Mouse (Mus musculus) MEL (cell line): ENCODE results near the gene Rom1.

ENCODE experiments used
- CHD1 ChIP-seq: IDR thresholded peaks from 2 replicates; pipeline ENCODE4 v1.6.1; 2012; ENCODE audit warnings: low read depth, mild to moderate bottlenecking, inconsistent platforms, low read length, improper control_type of control experiment
- CHD2 ChIP-seq: IDR thresholded peaks from 2 replicates; pipeline ENCODE4 v1.6.1; 2011; ENCODE audit warnings: low read length, improper control_type of control experiment
- EP300 ChIP-seq, 2 experiments: IDR thresholded peaks; 2 replicates each; pipeline ENCODE4 v1.6.1; 2011; ENCODE audit warnings: improper control_type of control experiment in 2 of 2, low read length in 2 of 2, low read depth in 1 of 2, mild to moderate bottlenecking in 1 of 2
- MAX ChIP-seq: IDR thresholded peaks from 2 replicates; pipeline ENCODE4 v1.6.1; 2011; ENCODE audit warnings: low read length, improper control_type of control experiment
- MAZ ChIP-seq: IDR thresholded peaks from 2 replicates; pipeline ENCODE4 v1.6.1; 2012; ENCODE audit warnings: low read depth, mild to moderate bottlenecking, inconsistent platforms, low read length, improper control_type of control experiment
- MEF2A ChIP-seq: IDR thresholded peaks from 2 replicates; pipeline ENCODE4 v1.6.1; 2014; ENCODE audit warnings: low read depth, mild to moderate bottlenecking, inconsistent platforms, low read length, improper control_type of control experiment; ENCODE audit not compliant: poor library complexity, insufficient replicate concordance, severe bottlenecking; ENCODE audit errors: extremely low read depth
- TAL1 ChIP-seq: IDR thresholded peaks from 2 replicates; pipeline ENCODE4 v1.6.1; 2012; ENCODE audit warnings: mild to moderate bottlenecking, inconsistent platforms, low read length, moderate library complexity, mixed read lengths

- no peak for TF ChIP-seq CHD2
- TF ChIP-seq MEF2A: no peak
- no peak for TF ChIP-seq CHD1
- TF ChIP-seq MAX: no peak
- TF ChIP-seq EP300 (IDR thresholded peaks at IDR 0.05; ENCODE audit: low read depth in 1 of 2, low read length in 2 of 2): no peak
- no peak for TF ChIP-seq MAZ
- TF ChIP-seq TAL1: no peak
Observed at GRCm38 (mm10) chr19:8962256-8962655, 33.1 kb upstream of the Rom1 start.
